Mouse (Mus musculus) embryonic facial prominence, embryonic 11.5 days (tissue): ENCODE results near the gene Gnb3. TPM values are rescaled to one million over a fixed set of nuclear protein-coding genes. Genes with fewer than 3 reads are reported as not detected.

ENCODE experiments used
- ATAC-seq: fragments of 200-750 bp; cut with Nextera tagmentation; replicated peaks from 2 replicates; pipeline ENCODE4 v1.8.0; 2017; ENCODE audit warnings: low read depth; ENCODE audit not compliant: insufficient number of reproducible peaks, low FRiP score, low TSS enrichment
- DNase-seq: peaks from one replicate; pipeline ENCODE4 v3.0.0-alpha.2; 2015; ENCODE audit warnings: low spot score
- H3K27ac ChIP-seq: fragments of 300-500 bp; sonication (generic); replicated peaks from 2 replicates; pipeline ENCODE4 v1.5.1; 2014; ENCODE audit warnings: mild to moderate bottlenecking, low read depth, low read length, control low read depth
- H3K27me3 ChIP-seq: fragments of 300-500 bp; sonication (generic); 2 replicates; pipeline ENCODE4 v1.6.1; 2014; ENCODE audit warnings: mild to moderate bottlenecking, low read length, moderate library complexity, mixed read lengths; ENCODE audit not compliant: control insufficient read depth, insufficient read depth
- H3K36me3 ChIP-seq: fragments of 300-500 bp; sonication (generic); replicated peaks from 2 replicates; pipeline ENCODE4 v1.6.1; 2014; ENCODE audit warnings: low read depth, mild to moderate bottlenecking, low read length, moderate library complexity, mixed read lengths; ENCODE audit not compliant: control insufficient read depth, insufficient read depth
- H3K4me1 ChIP-seq: fragments of 300-500 bp; sonication (generic); 2 replicates; pipeline ENCODE4 v1.6.1; 2014; ENCODE audit warnings: low read length, mixed read lengths; ENCODE audit not compliant: control insufficient read depth, insufficient read depth
- H3K4me2 ChIP-seq: fragments of 300-500 bp; sonication (generic); 2 replicates; pipeline ENCODE4 v1.6.1; 2014; ENCODE audit warnings: low read depth, mild to moderate bottlenecking, control low read depth, low read length, moderate library complexity
- H3K4me3 ChIP-seq: fragments of 300-500 bp; sonication (generic); 2 replicates; pipeline ENCODE4 v1.5.1; 2014; ENCODE audit warnings: low read depth, low read length, control low read depth
- H3K9ac ChIP-seq: fragments of 300-500 bp; sonication (generic); replicated peaks from 2 replicates; pipeline ENCODE4 v1.6.1; 2014; ENCODE audit warnings: mild to moderate bottlenecking, control low read depth, low read length
- H3K9me3 ChIP-seq: fragments of 300-500 bp; sonication (generic); replicated peaks from 2 replicates; pipeline ENCODE4 v1.6.1; 2016; ENCODE audit warnings: mild to moderate bottlenecking, low read length, inconsistent platforms, mixed read lengths; ENCODE audit not compliant: control insufficient read depth
- WGBS: fragments of 180-500 bp; shearing (Covaris S2); extraction: QIAGEN DNeasy Blood & Tissue Kit; methylation state at CpG from one replicate; pipeline ENCODE4 v1.1.7; 2014; 5-methylcytosine and 5-hydroxymethylcytosine counted together
- polyA plus RNA-seq: library from polyadenylated mRNA; unstranded; fragments of >200 nt; fragmentation: Nextera tagmentation; extraction: Ambion mirVana; gene quantifications from 2 replicates; pipeline ENCODE4 v1.2.1, GENCODE M21; 2014

The Gnb3 gene
- 0.27 and 0.56 TPM in 2 replicates for polyA plus RNA-seq

- WGBS = 32% methylated on average over 15 of the region's 15 CpGs
- Histone ChIP-seq H3K9ac (peak within 1 kb of the TSS; percentile 29), H3K4me3 (no peak within 1 kb of the TSS), H3K4me2 (no peak within 1 kb of the TSS; the same call in 1 of the 2 replicates), H3K27me3 (no peaks in the 10 kb centered on the region), H3K9me3 (no peaks in the 10 kb centered on the region), H3K36me3 (no peaks in the 10 kb centered on the region; the same call in 1 of the 2 replicates), H3K27ac (no peak within 1 kb of the TSS), H3K4me1 (peaks cover 6% of the 10 kb centered on the region)
- ATAC-seq (no peak), DNase-seq (no peak)
Measured at GRCm38 (mm10) chr6:124840241-124841167, at the start of gene Gnb3. Gene Gnb3 (minus strand): TSS chr6:124840275.

GRCm38 (mm10) chr6:124888555-124889125 lies 48.6 kb upstream of the Gnb3 start:
- H3K27ac ChIP-seq = no peak overlapping the region
- no peaks in the 10 kb centered on the region for H3K4me1 ChIP-seq
- 89% methylated on average over 6 of the region's 6 CpGs for WGBS
- H3K9me3 ChIP-seq = no peaks in the 10 kb centered on the region
- H3K4me2 ChIP-seq = no peak overlapping the region
- no peaks in the 10 kb centered on the region for H3K36me3 ChIP-seq
- H3K27me3 ChIP-seq = no peaks in the 10 kb centered on the region
- ATAC-seq = no peak
- no peak for DNase-seq
- no peak overlapping the region for H3K9ac ChIP-seq
- no peak overlapping the region for H3K4me3 ChIP-seq

GRCm38 (mm10) chr6:124887986-124888385 lies 47.9 kb upstream of the Gnb3 start, which contains the start of gene Cd4:
Gene Cd4 (minus strand): TSS chr6:124888221.
- Histone ChIP-seq H3K27ac (no peak within 1 kb of the TSS), H3K4me3 (no peak within 1 kb of the TSS), H3K27me3 (no peaks in the 10 kb centered on the region), H3K36me3 (no peaks in the 10 kb centered on the region), H3K9me3 (no peaks in the 10 kb centered on the region), H3K9ac (no peak within 1 kb of the TSS), H3K4me1 (no peaks in the 10 kb centered on the region), H3K4me2 (no peak within 1 kb of the TSS)
- 89% methylated on average over 9 of the region's 9 CpGs for WGBS
- ATAC-seq = no peak
- DNase-seq = no peak

- no peak overlapping the region for H3K9ac ChIP-seq
- H3K4me3 ChIP-seq = no peak overlapping the region
- no peak overlapping the region for H3K27ac ChIP-seq
- H3K4me1 ChIP-seq = no peaks in the 10 kb centered on the region
- H3K36me3 ChIP-seq = no peaks in the 10 kb centered on the region
- no peaks in the 10 kb centered on the region for H3K9me3 ChIP-seq
- WGBS = 86% methylated on average over 8 of the region's 8 CpGs
- H3K27me3 ChIP-seq = no peaks in the 10 kb centered on the region
- no peak overlapping the region for H3K4me2 ChIP-seq
- DNase-seq (no peak), ATAC-seq (no peak)
Measured at GRCm38 (mm10) chr6:124885956-124886381, 45.9 kb upstream of the Gnb3 start.

GRCm38 (mm10) chr6:124884714-124885500 lies 44.8 kb upstream of the Gnb3 start:
- H3K4me2 ChIP-seq = no peak overlapping the region
- no peak for ATAC-seq
- H3K4me1 ChIP-seq = no peaks in the 10 kb centered on the region
- no peak overlapping the region for H3K27ac ChIP-seq
- no peaks in the 10 kb centered on the region for H3K27me3 ChIP-seq
- no peaks in the 10 kb centered on the region for H3K9me3 ChIP-seq
- DNase-seq = no peak
- WGBS = 81% methylated on average over 10 of the region's 10 CpGs
- no peak overlapping the region for H3K4me3 ChIP-seq
- H3K36me3 ChIP-seq = no peaks in the 10 kb centered on the region
- no peak overlapping the region for H3K9ac ChIP-seq

- Histone ChIP-seq H3K9ac (no peak overlapping the region), H3K4me3 (no peak overlapping the region), H3K4me2 (no peak overlapping the region), H3K27me3 (no peaks in the 10 kb centered on the region), H3K27ac (no peak overlapping the region), H3K4me1 (no peaks in the 10 kb centered on the region), H3K9me3 (no peaks in the 10 kb centered on the region), H3K36me3 (no peaks in the 10 kb centered on the region)
- WGBS = 73% methylated on average over 10 of the region's 10 CpGs
- DNase-seq (no peak), ATAC-seq (no peak)
Measured at GRCm38 (mm10) chr6:124883351-124883750, 43.3 kb upstream of the Gnb3 start.

GRCm38 (mm10) chr6:124881821-124882220 lies 41.7 kb upstream of the Gnb3 start:
- no peaks in the 10 kb centered on the region for H3K36me3 ChIP-seq
- 89% methylated on average over 9 of the region's 9 CpGs for WGBS
- no peaks in the 10 kb centered on the region for H3K27me3 ChIP-seq
- H3K4me3 ChIP-seq = no peak overlapping the region
- H3K4me2 ChIP-seq = no peak overlapping the region
- ATAC-seq (no peak), DNase-seq (no peak)
- H3K4me1 ChIP-seq = no peaks in the 10 kb centered on the region
- H3K27ac ChIP-seq = no peak overlapping the region
- H3K9me3 ChIP-seq = no peaks in the 10 kb centered on the region
- H3K9ac ChIP-seq = no peak overlapping the region
